Mouse (Mus musculus): ENCODE results near the gene Bach1.
"Not testable (repeated sequence)": the region's sequence is repeated elsewhere in the genome, so short reads cannot be mapped to it uniquely, and the experiment has no call there.

Bach1 gene

GRCm38 (mm10) chr16:87681848-87682247 is 16.9 kb upstream of the Bach1 start:
- DNase-seq: no peak

- no peak for DNase-seq
Observed at GRCm38 (mm10) chr16:87686458-87686857, 12.3 kb upstream of the Bach1 start.

DNA sequence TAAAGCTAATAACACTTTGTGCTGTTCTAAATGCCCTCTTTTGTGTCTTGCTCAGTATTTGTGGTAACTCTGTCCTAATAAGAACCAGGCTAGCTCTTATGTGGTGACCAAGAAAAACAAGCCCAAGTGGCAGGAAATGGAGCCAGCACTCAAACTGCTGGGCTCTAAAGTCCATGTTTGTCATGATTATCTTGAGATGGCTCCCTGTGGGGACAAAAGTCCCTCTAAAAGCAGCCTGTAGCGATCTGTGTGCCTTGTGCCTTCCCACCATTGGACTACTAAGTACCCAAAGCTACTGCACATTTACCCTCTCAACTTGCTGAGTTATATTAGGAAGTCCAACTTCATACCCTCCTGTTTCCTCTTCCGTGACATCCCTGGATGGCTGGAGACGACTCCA is 11.4 kb upstream of the Bach1 start:
- no peak for DNase-seq

DNA sequence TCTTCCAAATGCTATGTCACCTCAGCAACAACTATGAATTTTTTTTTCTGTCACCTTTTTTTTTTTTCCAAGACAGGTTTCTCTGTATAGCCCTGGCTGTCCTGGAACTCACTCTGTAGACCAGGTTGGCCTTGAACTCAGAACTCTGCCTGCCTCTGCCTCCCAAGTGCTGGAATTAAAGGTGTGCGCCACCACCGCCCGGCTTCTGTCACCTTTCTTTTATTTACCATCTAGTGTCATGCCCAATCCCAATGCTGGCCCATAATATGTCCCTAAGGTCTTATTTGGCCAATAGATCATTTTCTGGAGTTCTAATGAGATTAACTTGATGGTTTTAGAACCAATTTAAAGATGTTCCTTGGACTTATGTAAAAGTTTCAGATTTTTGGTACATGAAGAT is 10.4 kb upstream of the Bach1 start:
- not testable (repeated sequence) for DNase-seq

- DNase-seq: not testable (repeated sequence)
Observed at GRCm38 (mm10) chr16:87688823-87689222, 9.9 kb upstream of the Bach1 start.

DNA sequence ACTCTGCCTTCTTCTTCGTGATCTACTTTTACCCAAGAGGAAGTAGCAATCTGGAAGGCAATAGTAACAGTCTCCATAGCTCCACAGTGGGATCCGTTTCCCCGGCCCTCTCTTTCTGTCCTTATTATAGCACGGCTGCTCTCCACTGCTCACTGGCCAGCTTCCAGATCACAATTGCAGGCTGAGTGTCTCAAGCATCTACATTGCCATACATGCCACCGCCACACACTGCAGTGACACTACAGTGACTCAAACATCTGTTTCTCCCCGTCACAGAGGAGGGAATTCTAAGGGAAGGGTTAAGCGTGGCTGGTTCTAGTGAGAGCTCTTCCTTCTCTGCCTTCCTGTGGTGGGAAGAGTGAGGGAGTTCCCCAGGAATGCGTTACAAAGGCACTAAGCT is 9.5 kb upstream of the Bach1 start:
- no peak for DNase-seq

GRCm38 (mm10) chr16:87690506-87690905 is 8.2 kb upstream of the Bach1 start:
- DNase-seq: no peak

- no peak for DNase-seq
Observed at GRCm38 (mm10) chr16:87691102-87691501, 7.6 kb upstream of the Bach1 start.

DNA sequence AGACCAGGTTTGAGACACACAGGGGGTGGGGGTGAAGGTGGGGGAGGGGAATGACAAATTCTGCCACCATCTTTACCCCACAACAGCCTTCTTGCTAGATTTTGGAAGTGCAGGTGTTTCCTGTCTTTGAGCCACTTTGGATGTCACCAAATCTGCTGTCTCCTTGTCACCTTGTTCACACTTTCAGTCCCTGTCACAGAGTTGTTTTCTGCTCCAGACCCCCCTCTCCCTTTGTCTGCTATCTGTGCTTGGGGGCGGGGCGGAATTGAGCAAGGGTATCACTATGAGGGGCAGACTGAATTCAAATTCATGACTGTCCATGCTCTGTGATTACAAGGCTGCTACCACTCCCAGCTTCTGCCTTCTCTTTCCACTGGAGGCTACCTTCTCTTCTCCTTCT is 6.2 kb upstream of the Bach1 start:
- DNase-seq: no peak

DNA sequence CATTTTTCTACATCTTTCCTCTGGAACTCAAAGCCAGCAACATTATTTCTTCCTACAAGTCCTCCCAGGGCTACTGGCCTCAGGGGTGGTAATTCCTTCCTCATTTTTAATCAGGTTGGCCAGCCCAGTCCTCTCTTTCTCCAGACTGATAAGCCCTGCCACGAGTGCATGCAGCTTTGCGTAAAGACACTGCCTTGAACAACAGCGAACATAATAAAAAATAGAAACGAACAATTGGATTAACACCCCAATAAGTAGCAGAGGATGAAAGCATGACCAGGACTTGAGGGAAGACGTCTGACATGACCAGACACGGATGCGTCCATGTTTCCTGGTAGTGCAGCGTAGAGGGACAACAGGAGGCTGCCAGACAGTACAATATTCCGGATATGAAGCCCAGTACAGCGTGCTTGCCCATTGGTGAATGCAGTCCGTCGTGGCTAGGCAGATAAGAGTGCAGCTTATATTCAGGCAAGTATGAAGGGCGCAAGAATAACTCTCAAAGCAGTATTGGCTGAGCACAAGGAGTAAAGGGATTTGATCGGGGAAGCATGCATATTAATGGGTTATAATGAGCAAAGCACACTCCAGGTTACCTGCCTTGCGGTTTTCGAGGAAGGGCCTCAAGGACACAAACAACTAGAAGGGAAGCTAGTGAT is 909 bp upstream of the Bach1 start:
- DNase-seq: no peak

- no peak for DNase-seq
Observed at GRCm38 (mm10) chr16:87699306-87699692, 554 bp downstream of the Bach1 start.

DNA sequence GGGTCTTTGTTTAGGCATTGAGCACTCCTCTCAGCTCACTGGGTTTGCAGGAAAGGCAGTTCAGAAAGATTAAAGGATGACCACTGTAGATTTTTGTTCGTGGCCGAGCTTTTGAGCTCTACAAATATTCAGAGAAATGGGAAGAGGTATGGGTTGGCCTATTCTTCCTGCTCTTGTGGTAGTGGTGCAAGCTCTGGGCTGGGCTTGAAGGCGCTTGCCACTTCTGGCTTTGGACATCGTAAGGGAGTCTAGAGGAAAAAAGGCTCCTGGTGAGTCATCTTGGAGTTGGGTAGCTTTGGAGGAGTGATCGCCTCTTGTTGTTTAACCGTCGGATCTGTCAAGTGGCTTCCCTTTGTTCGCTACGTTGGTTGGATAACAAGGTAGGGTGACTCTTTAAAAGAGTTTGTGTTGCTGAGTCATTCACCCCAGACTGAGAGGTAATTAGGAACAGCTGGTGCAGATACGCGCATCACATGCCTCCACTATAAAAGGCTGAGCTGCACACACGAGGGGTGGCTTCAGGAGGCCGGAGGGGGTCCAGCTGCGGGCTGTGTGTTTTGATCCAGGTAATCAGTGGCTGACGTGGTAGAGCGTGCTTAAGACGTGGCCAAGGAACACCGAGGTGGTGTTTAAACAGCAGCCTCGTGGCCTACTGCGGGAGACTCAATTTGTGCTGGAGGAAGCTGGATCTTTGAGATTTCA is 1.1 kb downstream of the Bach1 start:
- peak; percentile 71 for DNase-seq

DNA sequence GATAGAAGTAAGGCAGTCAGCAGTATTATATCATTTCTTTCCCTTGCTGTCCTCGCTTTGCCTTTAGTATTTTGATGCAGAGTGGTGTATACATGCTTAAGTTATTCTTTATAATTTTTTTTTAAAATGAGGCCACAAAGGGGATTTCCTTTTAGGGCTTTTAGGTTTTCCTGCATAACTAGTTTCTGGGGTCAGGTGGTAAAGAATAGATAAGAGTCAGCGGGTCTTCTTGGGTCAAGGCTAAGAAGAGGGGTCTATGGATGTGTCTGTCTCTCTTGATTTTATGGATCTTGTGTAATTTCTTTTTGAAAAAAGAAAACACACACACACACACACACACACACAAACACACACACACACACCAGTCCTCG is 1.6 kb downstream of the Bach1 start:
- DNase-seq: no peak

GRCm38 (mm10) chr16:87701891-87702290 is 3.1 kb downstream of the Bach1 start:
- peak; percentile 44 for DNase-seq

GRCm38 (mm10) chr16:87702881-87703280 is 4.1 kb downstream of the Bach1 start:
- DNase-seq: no peak

GRCm38 (mm10) chr16:87704225-87704624 is 5.5 kb downstream of the Bach1 start:
- no peak for DNase-seq

DNA sequence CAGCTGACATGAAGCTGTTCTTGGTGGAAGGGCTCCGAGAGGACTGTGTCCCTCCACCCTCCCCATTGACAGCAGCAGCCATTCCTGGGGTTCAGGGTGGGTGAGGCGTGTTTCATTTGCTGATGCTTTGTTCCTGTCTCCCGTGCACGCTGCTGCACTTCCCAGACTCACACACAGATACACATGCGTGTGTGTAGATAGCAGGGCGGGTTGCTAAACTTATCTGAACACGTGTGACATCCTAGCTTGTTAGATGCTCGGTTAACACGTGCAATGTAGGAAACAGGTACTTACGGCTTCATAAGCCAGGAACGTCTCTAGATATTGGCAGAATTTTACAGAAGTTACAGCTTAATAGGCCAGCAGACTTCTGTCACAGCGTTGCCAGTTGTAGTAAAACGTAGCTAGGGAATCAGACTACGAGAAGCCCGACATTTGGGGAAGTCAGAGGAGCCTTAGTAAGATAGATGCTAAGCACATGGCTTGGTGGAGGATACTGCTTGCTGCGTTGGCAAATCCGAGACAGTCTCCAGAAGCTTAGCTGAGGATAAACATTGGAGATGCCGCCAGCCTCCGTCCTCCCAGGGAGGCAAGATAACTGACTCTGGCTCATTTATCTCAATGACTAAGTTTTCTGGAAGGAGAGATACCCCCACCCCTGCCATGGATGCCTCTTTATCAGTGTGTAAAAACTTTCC is 7.3 kb downstream of the Bach1 start:
- no peak for DNase-seq

DNA sequence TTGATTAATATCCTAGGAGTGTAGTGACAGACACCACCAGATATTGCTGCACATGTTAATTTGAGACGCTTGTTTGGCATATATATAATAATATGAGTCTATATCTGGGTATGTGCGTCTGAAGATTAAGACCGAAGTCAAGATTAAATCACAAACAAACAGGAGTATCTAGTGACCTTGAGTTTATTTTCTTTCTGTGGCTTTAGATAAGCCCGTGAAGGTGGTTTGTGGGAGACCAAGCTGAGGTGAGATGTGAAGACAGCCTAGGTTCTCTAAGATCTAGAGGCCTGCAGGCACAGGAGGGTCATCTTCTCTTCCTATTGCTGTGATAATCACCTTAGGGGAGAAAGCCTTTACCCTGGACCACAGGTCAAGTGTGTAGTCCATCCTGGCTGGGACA is 8.6 kb downstream of the Bach1 start:
- DNase-seq: no peak

GRCm38 (mm10) chr16:87708570-87708969 is 9.8 kb downstream of the Bach1 start:
- no peak for DNase-seq

- DNase-seq: no peak
Observed at GRCm38 (mm10) chr16:87709144-87709543, 10.4 kb downstream of the Bach1 start.

- DNase-seq: no peak
Observed at GRCm38 (mm10) chr16:87709971-87710370, 11.2 kb downstream of the Bach1 start.

DNA sequence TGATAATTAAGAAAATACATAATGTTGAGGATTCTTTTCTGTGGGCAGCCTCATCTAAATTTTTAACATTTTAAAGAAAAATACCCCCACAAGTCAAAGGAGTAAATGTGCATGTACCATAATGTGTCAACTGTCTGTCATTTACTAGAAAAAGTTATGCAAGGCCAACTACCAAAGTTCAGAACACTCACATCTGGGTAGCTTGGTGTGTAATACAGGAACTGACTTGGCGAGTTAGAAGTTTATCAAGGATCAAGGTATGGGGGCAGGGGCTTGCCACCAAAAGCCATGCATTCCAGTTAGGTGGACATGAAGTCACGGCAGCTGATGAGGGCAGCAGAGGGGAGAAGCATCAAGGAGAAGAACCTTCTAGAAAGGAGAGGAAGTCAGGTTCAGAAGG is 13.2 kb downstream of the Bach1 start:
- DNase-seq: no peak

GRCm38 (mm10) chr16:87712986-87713693 is 14.4 kb downstream of the Bach1 start:
- peak; percentile 66 for DNase-seq

DNA sequence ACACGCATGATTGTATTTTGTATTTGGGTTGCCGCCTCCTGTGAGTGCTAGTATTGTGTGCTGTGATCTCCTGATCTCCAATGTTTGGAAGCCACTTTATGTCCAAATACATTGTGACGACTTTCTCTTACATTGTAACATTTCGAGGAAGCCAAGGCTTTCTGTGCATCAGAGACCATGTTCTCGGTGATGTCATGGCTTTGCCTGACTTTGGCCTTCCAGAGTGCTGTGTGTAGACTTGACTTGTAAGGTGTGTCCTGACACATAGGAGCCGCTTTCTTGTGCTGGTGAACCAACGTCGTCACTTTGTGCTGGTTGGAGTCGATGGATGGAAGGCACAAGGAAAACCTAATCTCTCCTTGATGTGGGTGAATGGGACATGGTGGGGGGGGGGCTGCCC is 15.8 kb downstream of the Bach1 start:
- DNase-seq: no peak

All from kidney, adult 18-20 months (tissue).